Mouse (Mus musculus) brain, embryonic 18.5 days (tissue): ENCODE data around the gene Pgap2.
A peak's percentile ranks its signal among the peaks of the same experiment; 100 is the strongest.

ENCODE experiments used
- DNase-seq: peaks from one replicate; pipeline ENCODE4 v3.0.0-alpha.2; 2012; ENCODE audit warnings: low read depth, low spot score

The Pgap2 gene

GRCm38 (mm10) chr7:102266401-102267042 is 56.5 kb downstream of the Pgap2 start:
- no peak for DNase-seq

- peak; percentile 79 for DNase-seq
Measured at GRCm38 (mm10) chr7:102267113-102267579, 57.1 kb downstream of the Pgap2 start.

GRCm38 (mm10) chr7:102267601-102268394 is 57.8 kb downstream of the Pgap2 start, which contains the start of gene Stim1:
TSS of gene Stim1 (plus strand) at chr7:102267806.
- no peak for DNase-seq

- DNase-seq = no peak
Measured at GRCm38 (mm10) chr7:102268395-102268748, 58.4 kb downstream of the Pgap2 start.

- no peak for DNase-seq
Measured at GRCm38 (mm10) chr7:102272422-102272948, 62.5 kb downstream of the Pgap2 start.

GRCm38 (mm10) chr7:102281403-102281802 is 71.4 kb downstream of the Pgap2 start:
- DNase-seq = no peak

GRCm38 (mm10) chr7:102282261-102282660 is 72.3 kb downstream of the Pgap2 start:
- DNase-seq = no peak
